Mouse (Mus musculus) telencephalon, adult 2 months (tissue): ENCODE data around the gene Jam2.
A peak's percentile ranks its signal among the peaks of the same experiment; 100 is the strongest.

Experiments
- DNase-seq: peaks from one replicate; pipeline ENCODE4 v3.0.0-alpha.2; 2011; ENCODE audit warnings: low read depth, low spot score

Gene Jam2

GRCm38 (mm10) chr16:84779718-84780117 is 5.8 kb downstream of the Jam2 start:
- no peak for DNase-seq

- DNase-seq, result no peak
Measured at GRCm38 (mm10) chr16:84783279-84783678, 9.4 kb downstream of the Jam2 start.

- no peak for DNase-seq
Measured at GRCm38 (mm10) chr16:84784966-84785365, 11.0 kb downstream of the Jam2 start.

- no peak for DNase-seq
Measured at GRCm38 (mm10) chr16:84790595-84791165, 16.8 kb downstream of the Jam2 start.

GRCm38 (mm10) chr16:84793401-84793800 is 19.5 kb downstream of the Jam2 start:
- DNase-seq, result no peak

GRCm38 (mm10) chr16:84795337-84795736 is 21.4 kb downstream of the Jam2 start:
- no peak for DNase-seq

GRCm38 (mm10) chr16:84796678-84797077 is 22.8 kb downstream of the Jam2 start:
- DNase-seq, result no peak

DNA sequence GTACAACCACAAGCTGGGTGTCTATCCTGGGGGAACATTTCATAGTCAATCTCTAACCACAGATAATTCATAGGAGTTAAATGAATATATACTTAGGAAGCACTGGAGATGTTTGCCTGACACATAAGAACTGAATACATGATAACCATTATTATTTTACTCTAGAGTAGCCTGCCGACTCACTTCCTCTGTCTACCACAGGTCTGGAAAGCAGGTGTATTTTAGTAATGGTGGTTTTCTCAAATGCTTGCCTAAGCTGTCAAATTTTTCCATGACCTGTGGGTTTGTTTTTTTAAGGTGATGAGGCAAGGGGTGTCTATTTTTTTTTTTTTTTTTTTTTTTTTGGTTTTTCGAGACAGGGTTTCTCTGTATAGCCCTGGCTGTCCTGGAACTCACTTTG is 26.1 kb downstream of the Jam2 start:
- no peak for DNase-seq

GRCm38 (mm10) chr16:84802217-84802616 is 28.3 kb downstream of the Jam2 start:
- DNase-seq, result no peak

DNA sequence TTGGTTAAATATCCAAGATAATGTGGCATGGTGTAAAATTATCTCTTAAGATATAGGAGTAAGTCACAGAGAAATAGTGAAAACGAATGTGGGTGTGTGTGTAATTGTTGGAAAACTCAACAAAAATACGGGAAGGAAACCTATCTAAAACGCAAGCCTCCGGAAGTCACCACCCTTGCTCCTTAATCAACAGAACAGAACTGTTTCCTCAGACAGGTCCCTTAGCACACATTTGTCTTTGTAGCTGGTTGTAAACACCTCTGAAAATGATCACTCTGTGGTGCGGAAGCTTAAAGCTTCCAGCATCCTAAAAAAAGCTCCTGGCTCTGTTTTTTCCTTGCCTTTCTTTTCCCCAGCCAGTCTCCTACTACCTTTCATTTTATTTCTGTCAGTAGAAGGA is 30.9 kb downstream of the Jam2 start:
- DNase-seq, result no peak

- DNase-seq, result no peak
Measured at GRCm38 (mm10) chr16:84806175-84806574, 32.3 kb downstream of the Jam2 start.

DNA sequence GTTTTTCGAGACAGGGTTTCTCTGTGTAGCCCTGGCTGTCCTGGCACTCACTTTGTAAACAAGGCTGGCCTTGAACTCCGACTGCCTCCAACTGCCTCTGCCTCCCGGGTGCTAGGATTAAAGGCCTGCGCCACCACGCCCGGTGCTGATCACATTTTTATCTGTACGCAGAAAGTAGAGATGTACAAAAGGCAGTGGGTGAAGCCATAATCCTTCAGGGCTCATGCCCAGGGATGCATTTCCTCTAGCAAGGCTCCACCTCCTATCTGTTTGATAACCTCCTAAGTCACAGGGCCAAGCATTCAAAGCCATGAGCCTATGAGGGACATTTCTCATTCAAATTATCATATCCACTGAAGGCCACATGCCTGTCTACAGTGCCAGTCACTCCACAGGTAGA is 34.0 kb downstream of the Jam2 start:
- DNase-seq, result no peak

DNA sequence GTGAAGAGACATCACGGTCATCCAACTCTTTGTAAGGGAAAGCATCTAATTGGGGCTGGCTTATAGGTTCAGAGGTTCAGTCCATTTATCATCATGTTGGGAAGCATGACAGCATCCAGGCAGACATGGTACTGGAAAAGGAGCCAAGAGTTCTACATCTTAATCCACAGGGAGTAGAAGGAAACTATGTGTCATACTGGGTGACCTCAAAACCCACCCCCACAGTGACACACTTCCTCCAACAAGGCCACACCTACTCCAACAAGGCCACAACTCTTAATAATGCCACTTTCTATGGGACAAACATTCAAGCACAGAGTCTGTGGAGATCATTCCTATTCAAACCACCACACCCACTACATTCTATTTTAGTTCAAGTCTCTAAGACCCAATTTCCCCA is 36.3 kb downstream of the Jam2 start:
- no peak for DNase-seq

- DNase-seq, result no peak
Measured at GRCm38 (mm10) chr16:84813852-84814251, 39.9 kb downstream of the Jam2 start.

DNA sequence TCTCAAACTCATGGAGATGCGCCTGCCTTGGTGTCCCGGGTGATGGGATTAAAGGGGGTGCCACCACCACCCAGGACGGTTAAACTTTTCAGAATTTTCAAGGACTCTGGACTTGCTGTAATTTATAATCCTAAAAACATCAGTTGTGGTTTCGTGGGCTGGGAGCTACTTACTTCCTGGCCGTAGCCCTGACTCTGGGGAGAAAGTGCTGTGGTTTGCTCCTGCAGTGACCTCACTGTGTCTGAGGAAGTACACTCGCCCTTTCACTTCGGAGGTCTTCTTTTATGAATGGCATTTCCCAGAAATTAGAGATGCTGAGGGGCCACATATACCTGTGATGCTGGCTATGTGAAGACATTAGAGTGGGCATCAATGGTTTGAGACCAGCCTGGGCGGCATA is 40.6 kb downstream of the Jam2 start:
- DNase-seq, result no peak

DNA sequence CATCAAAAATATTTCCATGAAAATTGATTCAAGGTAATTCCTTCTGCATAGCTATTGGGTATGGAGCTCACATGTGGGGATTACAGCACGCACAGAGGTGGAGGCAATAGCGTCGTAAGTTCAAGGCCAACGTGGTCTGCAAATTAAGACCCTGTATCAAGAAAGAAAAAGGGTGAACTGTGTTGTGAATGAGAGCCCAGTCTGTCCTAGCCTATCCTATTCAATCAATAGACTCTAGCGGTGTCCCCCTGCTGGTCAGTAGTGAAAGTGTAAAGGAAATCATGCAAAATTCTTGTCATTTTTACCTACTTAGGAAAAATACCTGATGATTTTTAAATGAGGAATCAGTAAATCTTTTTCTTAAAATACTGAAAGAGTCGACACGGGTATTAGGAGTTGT is 43.5 kb downstream of the Jam2 start:
- no peak for DNase-seq

DNA sequence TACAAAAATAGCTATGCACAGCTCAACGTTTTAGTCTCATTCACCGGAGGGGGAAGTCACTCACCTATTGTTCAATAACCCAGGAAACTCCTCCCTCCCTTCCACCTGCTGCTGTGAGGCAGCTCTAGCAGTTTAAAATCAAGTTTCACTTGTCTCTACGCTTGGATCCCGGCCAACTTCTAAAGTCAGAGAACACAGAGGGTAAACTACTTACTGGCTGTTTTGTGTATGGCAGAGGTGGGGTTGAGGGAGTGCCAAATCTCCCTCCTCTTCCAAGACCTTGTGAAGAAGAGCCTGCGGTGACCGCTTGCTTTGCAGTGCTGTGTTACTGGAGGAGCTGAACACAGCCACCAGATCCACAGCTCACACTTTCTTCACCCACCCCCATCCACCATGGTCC is 51.1 kb downstream of the Jam2 start:
- no peak for DNase-seq

GRCm38 (mm10) chr16:84831696-84832095 is 57.8 kb downstream of the Jam2 start:
- no peak for DNase-seq

DNA sequence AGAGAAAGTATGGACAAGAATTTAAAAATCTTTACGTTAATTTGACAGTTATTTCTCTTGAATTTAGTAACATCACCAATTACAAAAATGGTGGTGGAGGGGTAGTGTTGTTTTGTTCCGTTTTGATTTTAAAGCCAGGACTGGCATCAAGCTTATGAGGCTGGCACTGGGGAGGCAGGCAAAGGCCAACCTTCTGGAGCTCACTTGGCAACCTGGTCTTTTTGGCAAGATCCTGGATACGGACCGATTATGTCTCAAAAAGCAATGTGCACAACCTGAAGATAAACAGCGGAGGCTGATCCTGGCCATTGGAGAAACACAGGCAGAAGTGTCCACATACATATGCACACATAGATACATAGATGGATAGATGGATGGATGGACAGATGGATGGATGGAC is 58.8 kb downstream of the Jam2 start:
- no peak for DNase-seq

- no peak for DNase-seq
Measured at GRCm38 (mm10) chr16:84834344-84834743, 60.4 kb downstream of the Jam2 start.

GRCm38 (mm10) chr16:84834745-84835440 is 61.0 kb downstream of the Jam2 start, which contains the start of gene Gabpa:
Gene Gabpa, plus strand, starts transcription at chr16:84834925.
- DNase-seq, result peak; percentile 99

DNA sequence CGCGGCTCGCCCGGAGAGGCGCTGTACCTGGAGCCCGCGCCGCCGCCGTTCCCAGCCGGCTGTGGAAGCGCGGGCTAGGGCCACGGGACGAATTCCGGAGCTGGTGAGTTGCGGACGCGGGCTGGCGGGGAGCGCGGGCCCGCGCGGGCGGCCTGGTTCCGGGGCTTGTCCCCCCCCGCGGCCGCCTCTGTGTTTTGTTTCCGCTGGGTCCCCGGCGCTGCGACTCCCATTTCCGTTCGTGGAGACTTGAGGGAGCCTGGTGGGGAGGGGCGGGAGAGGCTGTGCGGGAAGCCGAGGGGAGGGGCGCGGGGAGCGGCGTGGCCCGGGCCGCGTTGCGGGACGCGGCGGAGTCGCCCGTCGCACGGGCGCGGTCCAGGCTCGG is 61.5 kb downstream of the Jam2 start, which contains the start of gene Atp5j:
Gene Atp5j (minus strand): TSS at position 185 of the 382 bp plus-strand sequence.
- DNase-seq, result peak; percentile 76
